Mouse (Mus musculus): Measurements from ENCODE around the gene Itgb2. TPM values are rescaled to one million over a fixed set of nuclear protein-coding genes. Genes with fewer than 3 reads are reported as not detected.

The Itgb2 gene
- total RNA-seq, 1 experiment: 0.54 TPM

DNA sequence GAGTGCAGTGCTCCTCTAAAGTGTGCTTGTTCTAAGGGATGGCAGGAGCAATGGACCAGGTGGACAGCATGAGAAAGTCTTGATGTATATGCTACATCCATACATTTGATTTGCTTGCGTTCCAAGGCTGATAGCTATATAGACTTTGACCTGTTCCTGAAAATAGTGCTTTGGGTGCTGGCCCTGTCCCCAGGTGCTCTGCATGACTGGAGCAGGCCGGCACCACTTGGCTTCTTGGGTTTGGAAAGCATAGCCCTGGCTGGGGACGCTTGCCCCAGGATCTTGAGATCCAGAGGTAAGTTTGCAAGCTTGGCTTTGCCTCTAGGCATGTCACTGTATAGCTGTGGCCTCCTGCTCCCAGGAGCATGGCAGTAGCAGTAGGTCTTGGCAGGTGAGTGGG lies 56.6 kb downstream of the Itgb2 start:
- Histone ChIP-seq H3K36me3 (ENCODE audit: control insufficient read depth, insufficient read depth, low read length, poor library complexity, severe bottlenecking) (peaks cover 14% of the 10 kb centered on the region; the same call in 1 of the 2 replicates), H3K9ac (ENCODE audit: insufficient read depth, low read depth, low read length, poor library complexity, severe bottlenecking) (no peak overlapping the region), H3K27ac (ENCODE audit: insufficient read depth, low read depth, low read length, poor library complexity, severe bottlenecking) (no peak overlapping the region), H3K4me3 (ENCODE audit: insufficient read depth in 1 of 2, low read depth in 1 of 2, low read length in 2 of 2, poor library complexity in 1 of 2, severe bottlenecking in 1 of 2) (no peak overlapping the region), H3K4me1 (ENCODE audit: control insufficient read depth in 2 of 2, insufficient read depth in 2 of 2, low read length in 2 of 2, poor library complexity in 1 of 2) (peaks cover 9 to 27% of the 10 kb centered on the region in 2 experiments; a peak in 3 of 4 replicates), H3K9me3 (ENCODE audit: control insufficient read depth, insufficient read depth, low read depth, low read length) (no peaks in the 10 kb centered on the region)
- in situ Hi-C loops (cut with MboI; ENCODE audit: low sequenced_read_pairs in 2 of 2, unreplicated experiment in 2 of 2): no loop called here
- DNase-seq (ENCODE audit: low read depth, low spot score): no peak
- TF ChIP-seq ZC3H11A (IDR thresholded peaks at IDR 0.05; ENCODE audit: borderline replicate concordance, low read depth, low read length) (no peak), MAFK (IDR thresholded peaks at IDR 0.05; ENCODE audit: insufficient read depth, low read depth, low read length) (no peak), HCFC1 (IDR thresholded peaks at IDR 0.05; ENCODE audit: borderline replicate concordance, insufficient read depth, low read length) (no peak), ZNF384 (IDR thresholded peaks at IDR 0.05; ENCODE audit: low read depth, low read length) (no peak), CHD2 (IDR thresholded peaks at IDR 0.05; ENCODE audit: low read depth, low read length) (no peak)

DNA sequence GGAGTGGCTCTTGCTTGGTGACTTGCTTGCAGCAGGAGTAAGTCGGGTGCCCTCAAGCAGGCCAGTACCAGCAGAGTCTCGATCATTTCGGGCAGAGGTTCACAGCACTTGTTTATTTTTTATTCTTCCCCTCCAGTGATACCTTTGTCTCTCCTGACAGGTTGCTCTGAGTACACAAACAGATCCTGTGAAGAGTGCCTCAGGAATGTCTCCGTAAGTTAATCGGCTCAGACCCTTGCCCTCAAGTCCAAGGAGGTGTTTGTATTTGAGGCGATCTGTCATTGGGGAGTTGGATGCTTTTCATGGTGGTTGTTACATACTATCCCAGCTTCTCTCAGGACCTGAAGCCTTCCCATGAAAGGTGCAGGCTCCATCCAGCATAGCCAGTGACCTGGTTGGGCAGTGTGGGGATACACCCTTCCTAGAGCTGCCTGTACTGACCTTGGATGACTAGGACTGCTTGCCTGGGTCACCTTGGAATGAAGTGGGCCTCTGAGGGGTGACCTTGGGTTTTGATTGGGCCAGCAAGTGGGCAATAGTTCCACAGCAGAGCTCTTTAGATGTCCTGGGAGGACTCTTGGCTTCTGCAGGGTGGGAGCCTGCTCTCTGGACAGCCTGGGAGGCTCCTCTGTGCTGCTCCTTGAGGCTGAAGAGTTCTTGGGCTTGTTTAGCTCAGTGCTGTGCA lies 57.2 kb downstream of the Itgb2 start:
- peaks cover 15% of the 10 kb centered on the region; the same call in 1 of the 2 replicates for H3K36me3 ChIP-seq (ENCODE audit: control insufficient read depth, insufficient read depth, low read length, poor library complexity, severe bottlenecking)
- H3K27ac ChIP-seq (ENCODE audit: insufficient read depth, low read depth, low read length, poor library complexity, severe bottlenecking): no peak overlapping the region
- no peak overlapping the region for H3K4me3 ChIP-seq (ENCODE audit: insufficient read depth in 1 of 2, low read depth in 1 of 2, low read length in 2 of 2, poor library complexity in 1 of 2, severe bottlenecking in 1 of 2)
- TF ChIP-seq ZNF384 (IDR thresholded peaks at IDR 0.05; ENCODE audit: low read depth, low read length) (no peak), HCFC1 (IDR thresholded peaks at IDR 0.05; ENCODE audit: borderline replicate concordance, insufficient read depth, low read length) (no peak), MAFK (IDR thresholded peaks at IDR 0.05; ENCODE audit: insufficient read depth, low read depth, low read length) (no peak), CHD2 (IDR thresholded peaks at IDR 0.05; ENCODE audit: low read depth, low read length) (no peak), ZC3H11A (IDR thresholded peaks at IDR 0.05; ENCODE audit: borderline replicate concordance, low read depth, low read length) (no peak)
- H3K9me3 ChIP-seq (ENCODE audit: control insufficient read depth, insufficient read depth, low read depth, low read length): no peaks in the 10 kb centered on the region
- no peak for DNase-seq (ENCODE audit: low read depth, low spot score)
- in situ Hi-C loops (cut with MboI; ENCODE audit: low sequenced_read_pairs in 2 of 2, unreplicated experiment in 2 of 2): no loop called here
- no peak overlapping the region for H3K9ac ChIP-seq (ENCODE audit: insufficient read depth, low read depth, low read length, poor library complexity, severe bottlenecking)
- H3K4me1 ChIP-seq (ENCODE audit: control insufficient read depth in 2 of 2, insufficient read depth in 2 of 2, low read length in 2 of 2, poor library complexity in 1 of 2): peaks cover 9 to 27% of the 10 kb centered on the region in 2 experiments; a peak in 3 of 4 replicates

DNA sequence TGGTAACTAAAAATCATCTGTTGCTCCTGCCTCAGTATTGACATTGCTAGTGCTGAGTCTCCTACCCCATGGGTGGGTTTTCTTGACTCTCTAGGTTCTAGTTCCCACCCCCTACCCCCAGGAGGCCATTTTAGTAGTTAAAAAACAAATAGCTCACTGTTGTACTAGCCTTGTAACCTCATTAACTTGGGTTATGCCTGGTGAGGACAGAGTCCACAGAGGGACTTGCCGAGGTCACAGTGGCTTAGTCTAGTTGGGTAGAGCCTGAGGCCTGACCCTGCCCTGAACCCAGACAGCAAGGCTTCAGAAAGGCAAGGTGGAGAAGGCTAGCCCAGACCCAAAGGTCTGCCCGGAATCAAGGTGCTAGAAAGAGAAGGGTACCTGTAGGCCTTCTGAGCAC lies 58.0 kb downstream of the Itgb2 start:
- H3K27ac ChIP-seq (ENCODE audit: insufficient read depth, low read depth, low read length, poor library complexity, severe bottlenecking): no peak overlapping the region
- no peaks in the 10 kb centered on the region for H3K9me3 ChIP-seq (ENCODE audit: control insufficient read depth, insufficient read depth, low read depth, low read length)
- no peak for TF ChIP-seq ZC3H11A (IDR thresholded peaks at IDR 0.05; ENCODE audit: borderline replicate concordance, low read depth, low read length)
- TF ChIP-seq MAFK (IDR thresholded peaks at IDR 0.05; ENCODE audit: insufficient read depth, low read depth, low read length): no peak
- no peak for TF ChIP-seq HCFC1 (IDR thresholded peaks at IDR 0.05; ENCODE audit: borderline replicate concordance, insufficient read depth, low read length)
- TF ChIP-seq CHD2 (IDR thresholded peaks at IDR 0.05; ENCODE audit: low read depth, low read length): no peak
- TF ChIP-seq ZNF384 (IDR thresholded peaks at IDR 0.05; ENCODE audit: low read depth, low read length): no peak
- H3K4me3 ChIP-seq (ENCODE audit: insufficient read depth in 1 of 2, low read depth in 1 of 2, low read length in 2 of 2, poor library complexity in 1 of 2, severe bottlenecking in 1 of 2): no peak overlapping the region
- H3K9ac ChIP-seq (ENCODE audit: insufficient read depth, low read depth, low read length, poor library complexity, severe bottlenecking): no peak overlapping the region
- peaks cover 20% of the 10 kb centered on the region; the same call in 1 of the 2 replicates for H3K36me3 ChIP-seq (ENCODE audit: control insufficient read depth, insufficient read depth, low read length, poor library complexity, severe bottlenecking)
- peaks cover 9 to 27% of the 10 kb centered on the region in 2 experiments; a peak in 3 of 4 replicates for H3K4me1 ChIP-seq (ENCODE audit: control insufficient read depth in 2 of 2, insufficient read depth in 2 of 2, low read length in 2 of 2, poor library complexity in 1 of 2)
- in situ Hi-C loops (cut with MboI; ENCODE audit: low sequenced_read_pairs in 2 of 2, unreplicated experiment in 2 of 2): no loop called here
- DNase-seq (ENCODE audit: low read depth, low spot score): no peak

DNA sequence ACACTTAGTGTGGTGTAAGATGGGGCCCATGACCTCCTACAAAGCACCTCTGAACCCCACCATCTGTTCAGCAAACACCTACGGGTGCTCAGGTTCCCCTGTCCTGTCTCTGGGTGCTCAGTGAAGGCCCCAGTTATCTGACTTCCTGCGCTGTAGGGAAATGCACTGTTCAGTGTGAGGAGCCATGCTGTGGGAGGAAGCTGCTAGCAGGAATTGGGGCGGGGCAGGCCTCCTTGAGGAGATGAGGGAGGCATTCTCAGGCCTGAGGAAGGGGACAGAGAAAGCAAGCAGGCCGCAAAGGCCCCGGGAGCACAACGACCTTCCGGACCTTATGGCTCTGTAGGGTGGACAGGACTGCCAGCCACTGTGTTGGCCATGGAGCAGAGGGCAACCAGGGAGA lies 59.1 kb downstream of the Itgb2 start:
- Histone ChIP-seq H3K9me3 (ENCODE audit: control insufficient read depth, insufficient read depth, low read depth, low read length) (no peaks in the 10 kb centered on the region), H3K27ac (ENCODE audit: insufficient read depth, low read depth, low read length, poor library complexity, severe bottlenecking) (no peak overlapping the region), H3K4me1 (ENCODE audit: control insufficient read depth in 2 of 2, insufficient read depth in 2 of 2, low read length in 2 of 2, poor library complexity in 1 of 2) (peaks cover 6 to 21% of the 10 kb centered on the region in 2 experiments; a peak in 3 of 4 replicates), H3K4me3 (ENCODE audit: insufficient read depth in 1 of 2, low read depth in 1 of 2, low read length in 2 of 2, poor library complexity in 1 of 2, severe bottlenecking in 1 of 2) (peak overlapping the region in 1 of 2 experiments; percentile 30; a peak in 2 of 4 replicates), H3K36me3 (ENCODE audit: control insufficient read depth, insufficient read depth, low read length, poor library complexity, severe bottlenecking) (peaks cover 24% of the 10 kb centered on the region), H3K9ac (ENCODE audit: insufficient read depth, low read depth, low read length, poor library complexity, severe bottlenecking) (peak overlapping the region; percentile 23; the same call in 1 of the 2 replicates)
- in situ Hi-C loops (cut with MboI; ENCODE audit: low sequenced_read_pairs in 2 of 2, unreplicated experiment in 2 of 2): no loop called here
- TF ChIP-seq CHD2 (IDR thresholded peaks at IDR 0.05; ENCODE audit: low read depth, low read length): no peak
- no peak for DNase-seq (ENCODE audit: low read depth, low spot score)
